Mouse (Mus musculus) thymus, postnatal 10 days (tissue): ENCODE data around the gene Nhs.

Experiments used
- DNase-seq, 2 experiments: peaks; one replicate each; pipeline ENCODE4 v3.0.0; 2021; ENCODE audit warnings: low spot score in 2 of 2

Gene Nhs

GRCm38 (mm10) chrX:161943098-161943680 lies 216.3 kb downstream of the Nhs start:
- DNase-seq = no peak

- DNase-seq = no peak
These were observed 218.8 kb downstream of the Nhs start for GRCm38 (mm10) chrX:161940696-161941095.

GRCm38 (mm10) chrX:161926683-161927053 lies 232.9 kb downstream of the Nhs start:
- DNase-seq = no peak

- no peak for DNase-seq
These were observed 233.4 kb downstream of the Nhs start for GRCm38 (mm10) chrX:161925973-161926682.

- DNase-seq = no peak
These were observed 236.9 kb downstream of the Nhs start for GRCm38 (mm10) chrX:161922655-161923054.

GRCm38 (mm10) chrX:161921581-161921980 lies 237.9 kb downstream of the Nhs start:
- no peak for DNase-seq

GRCm38 (mm10) chrX:161909963-161910362 lies 249.6 kb downstream of the Nhs start:
- DNase-seq = no peak

- DNase-seq = no peak
These were observed 250.7 kb downstream of the Nhs start for GRCm38 (mm10) chrX:161908652-161909403.

- DNase-seq = no peak
These were observed 251.6 kb downstream of the Nhs start for GRCm38 (mm10) chrX:161907595-161908592.

- no peak for DNase-seq
These were observed 265.1 kb downstream of the Nhs start for GRCm38 (mm10) chrX:161894442-161894841.

GRCm38 (mm10) chrX:161883661-161884060 lies 275.9 kb downstream of the Nhs start:
- no peak for DNase-seq

GRCm38 (mm10) chrX:161877123-161877522 lies 282.4 kb downstream of the Nhs start:
- DNase-seq = no peak

- no peak for DNase-seq
These were observed 286.0 kb downstream of the Nhs start for GRCm38 (mm10) chrX:161873511-161873910.

- DNase-seq = no peak
These were observed 288.2 kb downstream of the Nhs start for GRCm38 (mm10) chrX:161871306-161871705.

- DNase-seq = no peak
These were observed 303.9 kb downstream of the Nhs start for GRCm38 (mm10) chrX:161855630-161856029.

GRCm38 (mm10) chrX:161853626-161854312 lies 305.8 kb downstream of the Nhs start:
- no peak for DNase-seq

GRCm38 (mm10) chrX:161826186-161826585 lies 333.3 kb downstream of the Nhs start:
- DNase-seq = peak in 1 of 2 experiments; percentile 6

- DNase-seq = no peak
These were observed 369.3 kb downstream of the Nhs start for GRCm38 (mm10) chrX:161790182-161790581.
